Mouse (Mus musculus) right cerebral cortex, postnatal 25 days (tissue): ENCODE measurements at regions not wholly inside any gene's neighbourhood (a gene's known extent, or its start where the extent isn't known, plus 50 kb on each side); places are given as distances from the start of the nearest gene placed in this dataset.

Experiments used
- DNase-seq: peaks from one replicate; pipeline ENCODE4 v3.0.0; 2022

- no peak for DNase-seq
Observed at GRCm38 (mm10) chr12:15932067-15932466, 115.3 kb upstream of the Trib2 start.

GRCm38 (mm10) chr12:15931535-15931934, 114.8 kb upstream of the Trib2 start:
- no peak for DNase-seq

- DNase-seq, result no peak
Observed at GRCm38 (mm10) chr12:15930155-15930554, 113.4 kb upstream of the Trib2 start.

GRCm38 (mm10) chr12:15929541-15929940, 112.8 kb upstream of the Trib2 start:
- no peak for DNase-seq

- DNase-seq, result no peak
Observed at GRCm38 (mm10) chr12:15918291-15918690, 101.6 kb upstream of the Trib2 start.

- DNase-seq, result no peak
Observed at GRCm38 (mm10) chr12:15912959-15913358, 96.2 kb upstream of the Trib2 start.

GRCm38 (mm10) chr12:15912491-15912890, 95.8 kb upstream of the Trib2 start:
- no peak for DNase-seq

- no peak for DNase-seq
Observed at GRCm38 (mm10) chr12:15911254-15911991, 94.7 kb upstream of the Trib2 start.

GRCm38 (mm10) chr12:15897539-15897938, 80.8 kb upstream of the Trib2 start:
- DNase-seq, result peak; percentile 8

GRCm38 (mm10) chr12:15896511-15896910, 79.8 kb upstream of the Trib2 start:
- peak; percentile 37 for DNase-seq

GRCm38 (mm10) chr12:15895215-15895614, 78.5 kb upstream of the Trib2 start:
- no peak for DNase-seq

- DNase-seq, result no peak
Observed at GRCm38 (mm10) chr12:15890591-15890990, 73.9 kb upstream of the Trib2 start.

- DNase-seq, result no peak
Observed at GRCm38 (mm10) chr12:15879907-15880430, 63.2 kb upstream of the Trib2 start.
